Mouse (Mus musculus) lung, postnatal 0 days (tissue): ENCODE results near the gene Gucd1.

Experiments
- CTCF ChIP-seq: IDR thresholded peaks from 2 replicates; pipeline ENCODE4 v1.5.1; 2016; ENCODE audit warnings: antibody characterized with exemption, mild to moderate bottlenecking
- EP300 ChIP-seq: IDR thresholded peaks from 2 replicates; pipeline ENCODE4 v1.6.1; 2016; ENCODE audit warnings: antibody characterized with exemption, mild to moderate bottlenecking, control low read depth

- TF ChIP-seq CTCF (peak; percentile 95), EP300 (no peak)
These were observed 31.4 kb downstream of the Gucd1 start for GRCm38 (mm10) chr10:75486086-75486979.
